Mouse (Mus musculus): ENCODE measurements around the gene Slc9b2. TPM values are rescaled to one million over a fixed set of nuclear protein-coding genes. Genes with fewer than 3 reads are reported as not detected.
A peak's percentile ranks its signal among the peaks of the same experiment; 100 is the strongest.

Slc9b2 gene
- polyA plus RNA-seq, 1 experiment from 2014 or later = 1.9 TPM

DNA sequence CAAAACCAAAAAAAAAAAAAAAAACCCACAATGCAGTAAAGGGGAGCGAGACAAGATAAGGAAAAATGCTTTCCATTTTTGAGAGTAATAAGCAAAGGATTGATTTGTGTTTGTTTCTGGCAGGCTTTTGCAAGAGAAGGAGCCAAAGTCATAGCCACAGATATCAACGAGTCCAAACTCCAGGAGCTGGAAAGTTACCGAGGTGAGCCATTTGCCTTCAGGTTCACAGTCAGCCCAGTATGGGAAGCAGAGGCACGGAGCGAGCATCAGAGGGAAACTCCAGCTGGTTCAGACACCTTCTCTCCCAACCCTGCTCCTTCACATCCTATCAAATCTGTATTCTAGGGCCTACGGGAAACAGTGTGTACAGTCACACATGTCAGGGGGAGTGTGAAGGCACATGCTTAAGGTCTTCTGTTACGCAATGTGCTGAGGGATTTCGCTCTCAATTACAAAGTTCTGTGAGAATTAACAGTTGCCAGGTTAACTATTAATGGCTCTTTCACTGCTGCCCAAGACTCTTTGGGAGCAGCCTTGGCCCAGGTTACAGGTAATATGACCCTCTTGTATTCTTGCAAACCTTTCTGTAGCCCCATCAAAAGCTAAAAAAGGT, 19.3 kb upstream of the Slc9b2 start:
- WGBS = 87% methylated on average over 8 of the region's 8 CpGs
- ATAC-seq (ENCODE audit: low read depth) = no peak

DNA sequence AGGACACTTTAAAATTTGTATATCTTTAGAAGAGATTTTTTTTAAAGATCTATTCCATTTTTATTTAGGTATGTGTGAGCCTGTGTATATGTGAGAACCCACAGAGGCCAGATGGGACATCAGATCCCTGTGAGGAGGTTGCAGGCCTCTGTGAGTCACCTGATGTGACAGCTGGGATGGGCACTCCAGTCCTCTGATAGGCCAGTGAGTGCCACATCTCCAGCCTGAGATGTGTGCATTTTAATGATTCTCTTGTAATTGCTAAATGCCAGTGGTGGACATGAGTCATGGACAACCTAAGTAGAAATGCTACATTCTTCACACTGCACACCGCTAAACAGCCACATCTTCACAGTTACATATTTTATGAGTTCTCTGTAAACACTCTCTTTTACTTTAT, 18.4 kb upstream of the Slc9b2 start:
- H3K9me3 ChIP-seq = no peaks in the 10 kb centered on the region
- H3K4me2 ChIP-seq = no peak overlapping the region
- H3K27me3 ChIP-seq = no peaks in the 10 kb centered on the region
- ATAC-seq (ENCODE audit: low read depth) = no peak
- no peak overlapping the region for H3K27ac ChIP-seq (replicated peaks)
- no peaks in the 10 kb centered on the region for H3K4me1 ChIP-seq (replicated peaks)
- H3K4me3 ChIP-seq = no peak overlapping the region
- no peaks in the 10 kb centered on the region for H3K36me3 ChIP-seq
- 81% methylated on average over 1 of the region's 1 CpGs for WGBS
- no peak overlapping the region for H3K9ac ChIP-seq

More for the DNA sequence above, 19.3 kb upstream of the Slc9b2 start:
- no peaks in the 10 kb centered on the region for H3K36me3 ChIP-seq
- no peak overlapping the region for H3K9ac ChIP-seq
- H3K27ac ChIP-seq (replicated peaks) = no peak overlapping the region
- no peak overlapping the region for H3K4me2 ChIP-seq
- no peaks in the 10 kb centered on the region for H3K9me3 ChIP-seq
- no peaks in the 10 kb centered on the region for H3K4me1 ChIP-seq (replicated peaks)
- H3K27me3 ChIP-seq = no peaks in the 10 kb centered on the region
- no peak overlapping the region for H3K4me3 ChIP-seq

DNA sequence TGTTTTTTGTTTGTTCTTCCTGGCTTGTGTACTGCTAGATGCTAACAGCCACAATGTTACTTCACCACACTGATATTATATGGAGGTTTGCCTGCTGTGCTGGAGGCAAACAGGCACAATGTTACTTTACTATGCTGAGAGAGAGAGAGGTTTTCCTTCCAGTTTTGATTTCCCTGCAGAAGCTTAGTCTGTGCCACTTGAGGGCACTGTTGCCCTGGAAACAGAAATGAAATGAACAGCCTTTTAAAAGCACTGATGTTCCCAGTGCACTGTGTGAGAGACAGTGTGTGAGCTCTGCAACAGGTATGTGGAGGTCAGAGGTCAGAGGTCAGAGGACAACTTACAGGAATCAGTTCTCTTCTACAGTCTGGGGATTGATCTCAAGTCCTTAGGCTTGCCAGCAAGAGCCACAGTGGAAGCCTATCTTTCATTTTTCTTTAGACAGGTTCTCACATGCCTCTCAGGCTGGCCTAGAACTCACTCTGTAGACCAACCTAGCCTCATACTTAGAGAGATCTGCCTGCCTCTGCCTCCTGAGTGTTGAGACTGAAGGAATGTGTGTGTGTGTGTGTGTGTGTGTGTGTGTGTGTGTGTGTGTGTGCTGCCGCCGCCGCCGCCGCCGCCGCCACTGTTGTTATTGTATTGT, 17.1 kb upstream of the Slc9b2 start:
- Histone ChIP-seq H3K4me3 (no peak overlapping the region), H3K36me3 (no peaks in the 10 kb centered on the region), H3K9me3 (no peaks in the 10 kb centered on the region), H3K27me3 (no peaks in the 10 kb centered on the region), H3K4me1 (replicated peaks) (no peaks in the 10 kb centered on the region), H3K27ac (replicated peaks) (no peak overlapping the region), H3K4me2 (no peak overlapping the region), H3K9ac (no peak overlapping the region)
- ATAC-seq (ENCODE audit: low read depth) = peak; percentile 80
- WGBS = 100% methylated on average over 7 of the region's 7 CpGs

DNA sequence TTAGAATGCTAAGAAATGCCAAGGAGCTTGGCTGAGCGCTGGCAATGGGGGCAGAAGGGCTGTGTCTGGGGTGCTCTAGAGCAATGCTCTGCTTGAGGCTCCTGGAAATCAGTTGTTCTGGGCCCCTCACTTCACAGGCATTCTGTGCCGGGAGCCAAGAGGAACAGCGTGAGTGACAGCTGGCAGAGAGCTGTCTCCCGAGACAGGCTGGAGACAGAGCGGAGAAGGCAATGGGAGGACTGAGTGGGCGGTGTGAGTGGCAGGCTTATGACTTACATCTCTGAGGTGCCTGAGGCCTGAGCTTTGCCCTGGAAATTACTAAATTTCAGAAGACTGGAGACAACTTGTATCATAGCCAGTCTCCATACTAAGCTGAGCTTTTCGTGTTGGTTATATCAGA, 13.8 kb upstream of the Slc9b2 start:
- 62% methylated on average over 7 of the region's 7 CpGs for WGBS
- H3K4me1 ChIP-seq (replicated peaks) = no peaks in the 10 kb centered on the region
- H3K9ac ChIP-seq = no peak overlapping the region
- no peaks in the 10 kb centered on the region for H3K27me3 ChIP-seq
- no peaks in the 10 kb centered on the region for H3K9me3 ChIP-seq
- H3K27ac ChIP-seq (replicated peaks) = no peak overlapping the region
- ATAC-seq (ENCODE audit: low read depth) = no peak
- no peak overlapping the region for H3K4me3 ChIP-seq
- H3K36me3 ChIP-seq = no peaks in the 10 kb centered on the region
- no peak overlapping the region for H3K4me2 ChIP-seq

DNA sequence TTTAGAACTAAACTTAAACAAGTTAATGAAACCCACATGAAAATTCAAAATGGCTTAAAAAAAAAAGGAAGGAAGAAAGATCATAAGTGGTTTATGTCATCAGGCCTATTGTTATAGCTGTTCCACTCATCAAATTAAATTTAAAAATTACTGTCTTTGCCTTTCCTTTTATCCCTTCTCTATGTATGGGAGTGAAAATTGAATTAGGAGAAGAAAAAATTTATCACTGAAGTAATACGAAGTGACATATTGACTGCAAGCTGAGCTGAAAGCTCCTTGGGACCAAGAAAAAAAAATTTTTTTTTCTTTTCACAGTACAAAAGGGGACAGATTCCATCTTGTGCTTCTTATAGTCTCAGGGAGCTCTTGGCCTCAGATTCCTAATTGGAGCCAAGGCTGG, 11.9 kb upstream of the Slc9b2 start:
- ATAC-seq (ENCODE audit: low read depth) = no peak
- 84% methylated on average over 1 of the region's 1 CpGs for WGBS

DNA sequence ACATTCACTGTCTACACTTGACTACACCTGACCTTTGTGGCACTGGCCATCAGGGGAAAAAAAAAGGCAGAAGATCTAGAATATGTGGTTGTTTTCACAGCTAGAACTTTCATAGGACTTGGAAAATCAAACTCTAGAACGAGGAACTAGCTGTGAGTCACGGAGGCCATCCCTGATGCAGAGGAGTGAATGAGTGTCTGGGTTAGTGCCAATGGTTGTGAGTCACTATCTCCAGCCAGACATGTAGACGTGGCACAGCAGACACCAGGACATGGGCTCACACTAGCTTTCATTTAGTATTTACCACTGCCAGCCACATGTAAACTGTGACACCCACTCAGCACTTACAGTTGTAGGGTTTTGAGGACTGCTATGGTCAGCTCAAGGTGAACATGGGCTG, 8.9 kb upstream of the Slc9b2 start:
- no peak for ATAC-seq (ENCODE audit: low read depth)
- Histone ChIP-seq H3K27ac (replicated peaks) (no peak overlapping the region), H3K4me3 (no peak overlapping the region), H3K4me2 (no peak overlapping the region), H3K9ac (no peak overlapping the region), H3K36me3 (no peaks in the 10 kb centered on the region), H3K27me3 (no peaks in the 10 kb centered on the region), H3K4me1 (replicated peaks) (no peaks in the 10 kb centered on the region), H3K9me3 (no peaks in the 10 kb centered on the region)
- 87% methylated on average over 3 of the region's 3 CpGs for WGBS

More for the DNA sequence above, 11.9 kb upstream of the Slc9b2 start:
- H3K4me2 ChIP-seq = no peak overlapping the region
- H3K9ac ChIP-seq = no peak overlapping the region
- no peak overlapping the region for H3K4me3 ChIP-seq
- no peaks in the 10 kb centered on the region for H3K36me3 ChIP-seq
- no peaks in the 10 kb centered on the region for H3K9me3 ChIP-seq
- no peak overlapping the region for H3K27ac ChIP-seq (replicated peaks)
- H3K4me1 ChIP-seq (replicated peaks) = no peaks in the 10 kb centered on the region
- no peaks in the 10 kb centered on the region for H3K27me3 ChIP-seq

DNA sequence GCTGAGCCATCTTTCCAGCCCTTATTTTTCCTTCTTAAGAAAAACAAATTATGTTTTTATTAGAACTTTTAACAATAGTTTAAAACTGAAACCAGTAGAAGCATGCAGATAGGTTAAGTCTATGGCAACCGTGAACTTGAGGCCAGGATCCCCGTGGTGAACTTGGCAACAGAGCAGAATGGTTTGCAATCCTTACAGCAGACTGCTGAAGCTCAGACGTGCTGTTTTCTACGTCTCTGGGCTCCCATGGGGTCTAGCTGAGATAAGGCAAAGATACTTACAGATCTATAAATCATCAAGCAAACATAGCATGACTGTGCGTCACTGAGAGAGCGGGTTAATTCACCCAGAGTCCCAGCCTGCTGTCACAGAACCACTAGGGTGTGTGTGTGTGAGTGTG, 7.4 kb upstream of the Slc9b2 start:
- peaks cover 3% of the 10 kb centered on the region; the same call in 1 of the 2 replicates for H3K4me1 ChIP-seq (replicated peaks)
- WGBS = 46% methylated on average over 6 of the region's 6 CpGs

DNA sequence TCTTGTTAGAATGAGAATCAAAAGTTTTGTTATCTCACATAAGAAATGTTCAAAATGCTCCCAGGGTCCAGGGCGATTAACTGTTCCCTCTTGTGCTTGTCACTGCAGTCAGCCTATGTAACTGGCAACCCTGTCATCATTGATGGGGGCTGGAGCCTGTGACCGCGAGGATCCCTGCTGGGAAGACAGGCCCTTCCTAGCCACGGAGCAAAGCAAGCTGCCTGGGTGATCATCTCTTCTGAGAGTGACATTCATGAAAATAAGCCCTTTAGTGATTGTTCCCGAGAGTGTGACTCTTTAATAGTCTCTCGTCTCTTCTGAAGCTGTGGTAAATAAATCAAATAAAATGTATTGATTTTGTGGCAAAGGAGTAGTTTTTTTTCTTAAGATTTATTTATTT, 3.4 kb upstream of the Slc9b2 start:
- ATAC-seq (ENCODE audit: low read depth) = no peak
- H3K4me3 ChIP-seq = no peak overlapping the region
- peaks cover 14% of the 10 kb centered on the region; the same call in 1 of the 2 replicates for H3K4me1 ChIP-seq (replicated peaks)
- H3K27me3 ChIP-seq = peaks cover 5% of the 10 kb centered on the region; the same call in 1 of the 2 replicates
- no peaks in the 10 kb centered on the region for H3K36me3 ChIP-seq
- H3K4me2 ChIP-seq = no peak overlapping the region
- no peak overlapping the region for H3K9ac ChIP-seq
- no peak overlapping the region for H3K27ac ChIP-seq (replicated peaks)
- 11% methylated on average over 6 of the region's 6 CpGs for WGBS
- H3K9me3 ChIP-seq = no peaks in the 10 kb centered on the region

More for the DNA sequence above, 7.4 kb upstream of the Slc9b2 start:
- no peak overlapping the region for H3K27ac ChIP-seq (replicated peaks)
- no peak for ATAC-seq (ENCODE audit: low read depth)
- H3K27me3 ChIP-seq = no peaks in the 10 kb centered on the region
- H3K9ac ChIP-seq = no peak overlapping the region
- H3K9me3 ChIP-seq = no peaks in the 10 kb centered on the region
- H3K4me2 ChIP-seq = no peak overlapping the region
- H3K36me3 ChIP-seq = no peaks in the 10 kb centered on the region
- no peak overlapping the region for H3K4me3 ChIP-seq

DNA sequence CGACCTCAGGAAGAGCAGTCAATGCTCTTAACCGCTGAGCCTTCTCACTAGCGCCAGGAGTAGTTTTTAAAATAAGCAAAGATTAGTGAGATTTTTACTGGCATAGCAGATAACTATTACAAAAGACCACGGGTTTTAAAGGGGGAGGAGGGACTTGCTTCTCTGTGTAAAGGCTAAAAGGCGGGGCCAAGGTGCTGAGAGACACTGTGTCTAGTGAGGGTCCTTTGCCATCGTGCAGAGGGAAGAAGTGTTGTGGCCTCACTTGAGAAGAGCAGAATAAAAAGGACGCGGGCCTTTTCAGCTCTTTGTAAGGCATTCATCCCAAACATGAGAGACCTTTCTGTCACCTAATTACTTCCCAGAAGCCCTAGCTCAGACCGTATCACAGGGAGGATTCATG, 2.9 kb upstream of the Slc9b2 start:
- Histone ChIP-seq H3K27me3 (peaks cover 5% of the 10 kb centered on the region; the same call in 1 of the 2 replicates), H3K4me3 (no peak overlapping the region), H3K9me3 (no peaks in the 10 kb centered on the region), H3K4me2 (no peak overlapping the region), H3K36me3 (no peaks in the 10 kb centered on the region), H3K4me1 (replicated peaks) (peaks cover 14% of the 10 kb centered on the region; the same call in 1 of the 2 replicates), H3K9ac (no peak overlapping the region), H3K27ac (replicated peaks) (no peak overlapping the region)
- no peak for ATAC-seq (ENCODE audit: low read depth)
- 15% methylated on average over 9 of the region's 9 CpGs for WGBS

DNA sequence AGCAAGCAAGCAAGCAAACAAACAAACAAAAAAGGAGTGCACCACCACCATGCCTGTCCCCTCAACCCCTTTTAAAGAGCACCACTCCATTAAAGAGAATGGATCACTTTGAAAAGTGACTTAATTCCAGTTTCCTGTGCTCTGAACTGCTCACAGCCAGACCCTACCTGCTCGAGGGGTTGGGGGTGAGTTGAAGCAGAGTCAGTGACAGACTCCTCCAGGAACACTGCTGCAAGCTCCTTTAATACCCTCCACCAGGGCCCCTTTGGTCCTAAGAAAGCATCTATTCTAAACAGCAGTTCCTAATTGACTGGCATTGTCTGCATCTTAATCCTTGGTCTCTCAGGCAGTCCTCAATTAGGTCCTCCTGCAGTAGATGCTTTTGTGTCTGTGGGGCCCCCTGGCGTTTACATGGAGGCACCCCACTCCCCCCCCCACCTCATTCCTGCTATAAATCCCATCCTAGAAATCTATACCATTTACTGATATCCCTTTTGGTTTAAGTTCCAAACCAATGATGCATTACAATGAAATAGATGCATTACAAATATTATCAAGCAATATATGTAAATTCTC, 5.5 kb downstream of the Slc9b2 start:
- Histone ChIP-seq H3K4me3 (no peak overlapping the region), H3K4me2 (no peak overlapping the region), H3K9me3 (no peaks in the 10 kb centered on the region), H3K9ac (no peak overlapping the region), H3K36me3 (no peaks in the 10 kb centered on the region), H3K27me3 (no peaks in the 10 kb centered on the region), H3K27ac (replicated peaks) (no peak overlapping the region), H3K4me1 (replicated peaks) (0 out of 2 replicates have a peak, but pooled peaks cover 2% of the 10 kb centered on the region)
- no peak for ATAC-seq (ENCODE audit: low read depth)
- WGBS = 26% methylated on average over 2 of the region's 2 CpGs

DNA sequence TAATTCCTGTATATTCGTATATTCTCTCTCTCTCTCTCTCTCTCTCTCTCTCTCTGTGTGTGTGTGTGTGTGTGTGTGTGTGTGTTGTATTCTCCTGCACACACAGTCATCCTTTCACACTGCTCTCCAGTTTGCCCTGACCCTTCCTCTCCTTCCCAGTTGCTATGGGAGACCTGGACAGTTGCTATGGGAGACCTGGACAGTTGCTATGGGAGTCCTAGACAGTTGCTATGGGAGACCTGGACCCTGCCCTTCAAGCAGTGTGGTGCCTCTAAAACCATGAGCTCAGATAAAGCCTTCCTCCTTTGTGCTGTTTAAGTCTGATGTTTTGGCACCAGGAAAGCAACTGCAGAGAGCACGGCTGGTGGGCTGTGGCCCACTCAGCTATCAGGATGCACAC, 6.2 kb downstream of the Slc9b2 start:
- Histone ChIP-seq H3K27ac (replicated peaks) (no peak overlapping the region), H3K4me3 (no peak overlapping the region), H3K27me3 (no peaks in the 10 kb centered on the region), H3K9ac (no peak overlapping the region), H3K4me2 (no peak overlapping the region), H3K4me1 (replicated peaks) (no peaks in the 10 kb centered on the region), H3K36me3 (no peaks in the 10 kb centered on the region), H3K9me3 (no peaks in the 10 kb centered on the region)
- no peak for ATAC-seq (ENCODE audit: low read depth)
- 49% methylated on average over 2 of the region's 2 CpGs for WGBS

DNA sequence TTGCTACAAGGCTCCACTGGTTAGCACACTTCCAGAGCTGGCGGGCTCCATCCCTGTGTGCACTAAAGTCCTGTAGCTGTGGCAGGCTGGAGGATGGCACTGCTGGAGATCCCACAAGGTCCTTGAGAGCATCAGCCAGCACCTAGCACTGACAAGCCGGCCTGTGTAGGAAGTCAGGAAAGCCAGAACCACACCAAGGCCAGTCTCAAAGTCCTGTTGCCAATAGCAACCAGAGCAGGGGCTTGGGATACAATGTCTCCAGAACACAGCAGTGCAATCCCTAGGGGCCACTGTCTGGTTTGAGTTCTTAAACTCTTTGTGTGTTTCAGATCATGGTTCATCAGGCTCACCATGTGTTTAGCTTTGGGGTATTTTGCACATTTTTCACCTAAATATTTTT, 7.3 kb downstream of the Slc9b2 start:
- Histone ChIP-seq H3K9me3 (no peaks in the 10 kb centered on the region), H3K9ac (no peak overlapping the region), H3K27me3 (no peaks in the 10 kb centered on the region), H3K36me3 (no peaks in the 10 kb centered on the region), H3K4me1 (replicated peaks) (no peaks in the 10 kb centered on the region), H3K27ac (replicated peaks) (no peak overlapping the region), H3K4me3 (no peak overlapping the region), H3K4me2 (no peak overlapping the region)
- WGBS = 71% methylated on average over 2 of the region's 2 CpGs
- no peak for ATAC-seq (ENCODE audit: low read depth)
